In genomic region chr1:181456911-181457310, GRCm38 (mm10) we compare ENCODE assay signal across 40 mouse cellular contexts. TPM values are rescaled to one million over a fixed set of nuclear protein-coding genes. Genes with fewer than 3 reads are reported as not detected.
"Had no signal": no experiment of that assay in that cellular context is flagged by ENCODE, and none has a peak within 500 bp of the region (broad histone marks: within the 10 kb centered on the region; RNA-seq: fewer than 3 reads in every experiment).

No protein-coding gene starts in this region.

- H3K9ac ChIP-seq: heart, embryonic 12.5 days; heart, embryonic 13.5 days; heart, embryonic 15.5 days; hindbrain, embryonic 12.5 days; hindbrain, embryonic 13.5 days; hindbrain, embryonic 14.5 days; hindbrain, embryonic 15.5 days; intestine, embryonic 15.5 days; kidney, embryonic 15.5 days had no signal

- DNase-seq: heart, postnatal 10 days; heart, postnatal 14 days; heart, postnatal 36 days; heart, postnatal 4 days; kidney, adult 11 months; kidney, adult 18-20 months; kidney, adult 2 months; kidney, adult 8-10 months; kidney, adult 9 months; kidney, postnatal 10 days; kidney, postnatal 14 days; kidney, postnatal 25 days; kidney, postnatal 36 days; kidney, postnatal 4 days; layer of hippocampus, adult 9-11 months; layer of hippocampus, postnatal 36 days had no signal

- H3K4me2 ChIP-seq: heart, embryonic 12.5 days; heart, embryonic 13.5 days; heart, embryonic 15.5 days; hindbrain, embryonic 12.5 days; hindbrain, embryonic 13.5 days; hindbrain, embryonic 14.5 days; hindbrain, embryonic 15.5 days; intestine, embryonic 15.5 days; kidney, embryonic 15.5 days had no signal

- H3K4me3 ChIP-seq: heart, embryonic 10.5 days; heart, embryonic 12.5 days; heart, embryonic 13.5 days; heart, embryonic 15.5 days; hindbrain, embryonic 10.5 days; hindbrain, embryonic 12.5 days; hindbrain, embryonic 13.5 days; hindbrain, embryonic 15.5 days; intestine, embryonic 15.5 days; kidney, embryonic 15.5 days; layer of hippocampus, adult 2 months had no signal

- ATAC-seq: hindbrain, embryonic 16.5 days; hindbrain, postnatal 0 days; inflammation-experienced regulatory T-cells, adult 6 months; intestine, embryonic 15.5 days; intestine, embryonic 16.5 days; intestine, postnatal 0 days had no signal

- H3K27me3 ChIP-seq: heart, embryonic 12.5 days; heart, embryonic 13.5 days; heart, embryonic 15.5 days; hindbrain, embryonic 12.5 days; hindbrain, embryonic 13.5 days; hindbrain, embryonic 15.5 days; intestine, embryonic 15.5 days; kidney, embryonic 15.5 days had no signal

- H3K27ac ChIP-seq: heart, embryonic 10.5 days; heart, embryonic 13.5 days; heart, embryonic 15.5 days; hindbrain, embryonic 10.5 days; hindbrain, embryonic 12.5 days; hindbrain, embryonic 13.5 days; hindbrain, embryonic 14.5 days; hindbrain, embryonic 15.5 days; hindbrain, postnatal 0 days; intestine, embryonic 15.5 days; kidney, embryonic 15.5 days; kidney, postnatal 0 days; layer of hippocampus, adult 2 months had no signal

- H3K9me3 ChIP-seq: heart, embryonic 10.5 days; heart, embryonic 12.5 days; heart, embryonic 13.5 days; heart, embryonic 15.5 days; hindbrain, embryonic 10.5 days; hindbrain, embryonic 12.5 days; hindbrain, embryonic 13.5 days; hindbrain, embryonic 15.5 days; intestine, embryonic 15.5 days; kidney, embryonic 15.5 days had no signal

- H3K36me3 ChIP-seq: heart, embryonic 10.5 days; heart, embryonic 12.5 days; heart, embryonic 13.5 days; heart, embryonic 15.5 days; hindbrain, embryonic 10.5 days; hindbrain, embryonic 12.5 days; hindbrain, embryonic 13.5 days; hindbrain, embryonic 15.5 days; intestine, embryonic 15.5 days; kidney, embryonic 15.5 days had no signal

- H3K4me1 ChIP-seq: heart, embryonic 12.5 days; hindbrain, embryonic 12.5 days; hindbrain, embryonic 15.5 days had no signal

RNA-seq across cellular contexts. Expression of gene Ccdc121, which starts 54.3 kb away (rescaled TPM):
- total RNA-seq: heart, adult 8-10 months; heart, postnatal 10 days; heart, postnatal 14 days; heart, postnatal 25 days; heart, postnatal 36 days; heart, postnatal 4 days; hematopoietic stem cell, adult 5-6 weeks had no signal
- polyA plus RNA-seq: heart, embryonic 10.5 days; hindbrain, embryonic 11.5 days; hindbrain, embryonic 12.5 days; hindbrain, embryonic 13.5 days; hindbrain, embryonic 15.5 days; inflammation-experienced regulatory T-cells, adult 6 months; intestine, embryonic 14.5 days; intestine, embryonic 15.5 days; intestine, embryonic 16.5 days; intestine, postnatal 0 days; kidney, adult 2 months; large intestine, adult 2 months had no signal
